Mouse (Mus musculus) CH12.LX (cell line): ENCODE results near the gene Vmac. TPM values are rescaled to one million over a fixed set of nuclear protein-coding genes. Genes with fewer than 3 reads are reported as not detected.

Experiments
- DNase-seq: peaks from one replicate; pipeline ENCODE4 v3.0.0-alpha.2; 2013; ENCODE audit errors: extremely low read depth
- H3K27ac ChIP-seq: 2 replicates; pipeline ENCODE4 v1.5.1; 2012; ENCODE audit warnings: low read depth, mild to moderate bottlenecking, control low read depth, moderate library complexity; ENCODE audit not compliant: insufficient read depth
- H3K27me3 ChIP-seq: replicated peaks from 2 replicates; pipeline ENCODE3; 2012; ENCODE audit warnings: inconsistent platforms
- H3K36me3 ChIP-seq, 2 experiments: replicated peaks in 1 of 2; 2 replicates each; pipeline versions ENCODE3 to v1.6.1; 2012; ENCODE audit warnings: inconsistent platforms in 1 of 2, low read length in 1 of 2, mild to moderate bottlenecking in 1 of 2, mixed read lengths in 1 of 2, moderate library complexity in 1 of 2; ENCODE audit not compliant: control insufficient read depth in 1 of 2, insufficient read depth in 1 of 2
- H3K4me1 ChIP-seq, 2 experiments: 2 replicates each; pipeline ENCODE4 v1.6.1; 2012; ENCODE audit warnings: inconsistent platforms in 1 of 2, moderate library complexity in 1 of 2; ENCODE audit not compliant: insufficient read depth in 2 of 2, control insufficient read depth in 1 of 2
- H3K4me2 ChIP-seq: 2 replicates; pipeline ENCODE4 v1.6.1; 2012; ENCODE audit warnings: low read depth, mild to moderate bottlenecking, control low read depth; ENCODE audit not compliant: poor library complexity, insufficient read depth, severe bottlenecking
- H3K4me3 ChIP-seq, 3 experiments: fragments of 150-350 bp in 1 of 3; sonication (generic) in 1 of 3; replicated peaks in 1 of 3; 2 replicates each; pipeline versions ENCODE3 to v1.5.1; 2011 to 2012; ENCODE audit warnings: low read depth in 2 of 3, low read length in 2 of 3, mild to moderate bottlenecking in 2 of 3, moderate library complexity in 2 of 3, control low read depth in 1 of 3, improper control_type of control experiment in 1 of 3, inconsistent platforms in 1 of 3, mixed read lengths in 1 of 3; ENCODE audit not compliant: poor library complexity in 1 of 3
- H3K79me2 ChIP-seq: replicated peaks from 2 replicates; pipeline ENCODE4 v1.6.1; 2012; ENCODE audit warnings: mild to moderate bottlenecking, moderate library complexity; ENCODE audit not compliant: control insufficient read depth, poor library complexity, insufficient read depth, severe bottlenecking; ENCODE audit errors: extremely low read depth
- H3K9ac ChIP-seq: 2 replicates; pipeline ENCODE4 v1.6.1; 2012; ENCODE audit warnings: low read depth, mild to moderate bottlenecking, control low read depth, moderate library complexity; ENCODE audit not compliant: insufficient read depth
- H3K9me3 ChIP-seq: replicated peaks from 2 replicates; pipeline ENCODE3; 2012; ENCODE audit warnings: low read length, inconsistent platforms, mixed read lengths
- BHLHE40 ChIP-seq: IDR thresholded peaks from 2 replicates; pipeline ENCODE4 v1.6.1; 2011; ENCODE audit warnings: mild to moderate bottlenecking, low read depth, low read length, improper control_type of control experiment
- CHD1 ChIP-seq: IDR thresholded peaks from 2 replicates; pipeline ENCODE4 v1.6.1; 2012; ENCODE audit warnings: low read depth, low read length, improper control_type of control experiment, inconsistent platforms
- CHD2 ChIP-seq: IDR thresholded peaks from 2 replicates; pipeline ENCODE4 v1.6.1; 2011; ENCODE audit warnings: low read length, improper control_type of control experiment
- CTCF ChIP-seq, 2 experiments: IDR thresholded peaks in 1 of 2; conservative IDR thresholded peaks in 1 of 2; 2 replicates each; pipeline ENCODE4 v1.5.1; 2011 to 2012; ENCODE audit warnings: low read depth in 2 of 2, low read length in 2 of 2, improper control_type of control experiment in 1 of 2, inconsistent platforms in 1 of 2, mild to moderate bottlenecking in 1 of 2, moderate library complexity in 1 of 2
- ELF1 ChIP-seq: IDR thresholded peaks from 2 replicates; pipeline ENCODE4 v1.6.1; 2014; ENCODE audit warnings: low read depth, mild to moderate bottlenecking, inconsistent platforms, low read length, improper control_type of control experiment
- ETS1 ChIP-seq: conservative IDR thresholded peaks from 2 replicates; pipeline ENCODE4 v1.6.1; 2012; ENCODE audit warnings: low read depth, mild to moderate bottlenecking, inconsistent platforms, low read length, improper control_type of control experiment, moderate library complexity
- HCFC1 ChIP-seq: IDR thresholded peaks from 2 replicates; pipeline ENCODE4 v1.6.1; 2012; ENCODE audit warnings: low read depth, mild to moderate bottlenecking, inconsistent platforms, low read length, improper control_type of control experiment
- IRF4 ChIP-seq: IDR thresholded peaks from 2 replicates; pipeline ENCODE4 v1.6.1; 2014; ENCODE audit warnings: low read depth, mild to moderate bottlenecking, inconsistent platforms, low read length, improper control_type of control experiment
- JUND ChIP-seq: conservative IDR thresholded peaks from 2 replicates; pipeline ENCODE4 v1.6.1; 2011; ENCODE audit warnings: low read depth, low read length, improper control_type of control experiment
- KAT2A ChIP-seq: IDR thresholded peaks from 2 replicates; pipeline ENCODE4 v1.6.1; 2012; ENCODE audit warnings: low read length, improper control_type of control experiment, inconsistent platforms; ENCODE audit not compliant: insufficient replicate concordance
- MAZ ChIP-seq: IDR thresholded peaks from 2 replicates; pipeline ENCODE4 v1.6.1; 2012; ENCODE audit warnings: low read depth, mild to moderate bottlenecking, inconsistent platforms, low read length, improper control_type of control experiment, moderate library complexity
- MEF2A ChIP-seq: IDR thresholded peaks from 2 replicates; pipeline ENCODE4 v1.6.1; 2014; ENCODE audit warnings: low read depth, mild to moderate bottlenecking, inconsistent platforms, low read length, improper control_type of control experiment, borderline replicate concordance
- MXI1 ChIP-seq: IDR thresholded peaks from 2 replicates; pipeline ENCODE4 v1.6.1; 2011; ENCODE audit warnings: mild to moderate bottlenecking, low read depth, low read length, improper control_type of control experiment
- MYC ChIP-seq: IDR thresholded peaks from 2 replicates; pipeline ENCODE4 v1.6.1; 2011; ENCODE audit warnings: low read depth, mild to moderate bottlenecking, improper control_type of control experiment, low read length
- NRF1 ChIP-seq: IDR thresholded peaks from 2 replicates; pipeline ENCODE4 v1.6.1; 2014; ENCODE audit warnings: low read depth, mild to moderate bottlenecking, inconsistent platforms, low read length, improper control_type of control experiment, moderate library complexity
- PAX5 ChIP-seq: IDR thresholded peaks from 2 replicates; pipeline ENCODE4 v1.6.1; 2012; ENCODE audit warnings: low read length, inconsistent platforms, mixed read lengths
- POLR2AphosphoS2 ChIP-seq: IDR thresholded peaks from 2 replicates; pipeline ENCODE4 v1.6.1; 2011; ENCODE audit warnings: low read depth, low read length, improper control_type of control experiment
- RAD21 ChIP-seq: IDR thresholded peaks from 2 replicates; pipeline ENCODE4 v1.6.1; 2011; ENCODE audit warnings: low read depth, mild to moderate bottlenecking, low read length, improper control_type of control experiment, moderate library complexity
- RCOR1 ChIP-seq: conservative IDR thresholded peaks from 2 replicates; pipeline ENCODE4 v1.6.1; 2012; ENCODE audit warnings: low read depth, mild to moderate bottlenecking, inconsistent platforms, low read length, improper control_type of control experiment
- SIN3A ChIP-seq: IDR thresholded peaks from 2 replicates; pipeline ENCODE4 v1.6.1; 2012; ENCODE audit warnings: low read length, improper control_type of control experiment, inconsistent platforms
- TBP ChIP-seq: conservative IDR thresholded peaks from 2 replicates; pipeline ENCODE4 v1.6.1; 2011; ENCODE audit warnings: low read depth, low read length, improper control_type of control experiment
- TCF12 ChIP-seq: IDR thresholded peaks from 2 replicates; pipeline ENCODE4 v1.6.1; 2014; ENCODE audit warnings: low read depth, mild to moderate bottlenecking, inconsistent platforms, low read length, improper control_type of control experiment
- UBTF ChIP-seq: IDR thresholded peaks from 2 replicates; pipeline ENCODE4 v1.6.1; 2012; ENCODE audit warnings: low read depth, mild to moderate bottlenecking, inconsistent platforms, low read length, improper control_type of control experiment, moderate library complexity
- ZKSCAN1 ChIP-seq: IDR thresholded peaks from 2 replicates; pipeline ENCODE4 v1.6.1; 2012; ENCODE audit warnings: low read depth, inconsistent platforms, low read length, improper control_type of control experiment, borderline replicate concordance
- ZNF384 ChIP-seq: IDR thresholded peaks from 2 replicates; pipeline ENCODE4 v1.6.1; 2012; ENCODE audit warnings: low read depth, low read length, improper control_type of control experiment, inconsistent platforms
- dilution Hi-C: fragments of 300-500 bp; cut with MboI; formaldehyde crosslinking; loops from 2 replicates; pipeline ENCODE4 v1.14.3; 2020; ENCODE audit warnings: low sequenced_read_pairs; ENCODE audit not compliant: extremely low pct_unique_long_range_greater_than_20kb, extremely low pct_ligation_motif_present
- in situ Hi-C: fragments of 300-500 bp; cut with MboI; formaldehyde crosslinking; loops from 3 replicates; pipeline ENCODE4 v1.14.3; 2019; ENCODE audit warnings: low sequenced_read_pairs, low pct_ligation_motif_present, low pct_unique_long_range_greater_than_20kb, mixed read lengths
- polyA plus RNA-seq: library from polyadenylated mRNA; unstranded; fragments of >175 nt; gene quantifications from 2 replicates; pipeline ENCODE4 v1.2.1, GENCODE M21; 2012; ENCODE audit warnings: low read depth; ENCODE audit not compliant: insufficient read length
- total RNA-seq, 2 experiments: library from RNA; depleted of rRNA; stranded (reverse); fragments of 300-350 nt in 1 of 2; fragments of >200 nt in 1 of 2; gene quantifications; 2 replicates each; pipeline ENCODE4 v1.2.3; 2012 to 2014

The Vmac gene
- total and polyA plus RNA-seq, 3 experiments: 3.2 to 5.1 (median 3.4) TPM

GRCm38 (mm10) chr17:56693395-56693794 is 24.4 kb downstream of the Vmac start:
- Histone ChIP-seq H3K36me3 (peaks cover 77 to 94% of the 10 kb centered on the region in 2 experiments), H3K27me3 (no peaks in the 10 kb centered on the region), H3K79me2 (peaks cover 36% of the 10 kb centered on the region), H3K9ac (no peak overlapping the region), H3K4me3 (no peak overlapping the region), H3K4me1 (peaks cover 0 to 7% of the 10 kb centered on the region in 2 experiments; a peak in 2 of 4 replicates), H3K27ac (no peak overlapping the region), H3K9me3 (no peaks in the 10 kb centered on the region), H3K4me2 (no peak overlapping the region)
- no peak for DNase-seq
- no peak for TF ChIP-seq HCFC1
- TF ChIP-seq TBP: no peak
- no peak for TF ChIP-seq ELF1
- no peak for TF ChIP-seq UBTF
- no peak for TF ChIP-seq NRF1
- TF ChIP-seq MXI1: no peak
- TF ChIP-seq BHLHE40: no peak
- dilution Hi-C loops: no loop called here
- in situ Hi-C loops: no loop called here

- H3K4me2 ChIP-seq: no peak overlapping the region
- peaks cover 65 to 94% of the 10 kb centered on the region in 2 experiments for H3K36me3 ChIP-seq
- in situ Hi-C loops: no loop called here
Observed at GRCm38 (mm10) chr17:56688689-56689088, 29.1 kb downstream of the Vmac start.

GRCm38 (mm10) chr17:56688045-56688444 is 29.8 kb downstream of the Vmac start:
- Histone ChIP-seq H3K9me3 (no peaks in the 10 kb centered on the region), H3K4me2 (no peak overlapping the region), H3K4me3 (no peak overlapping the region), H3K27me3 (no peaks in the 10 kb centered on the region), H3K4me1 (peaks cover 25 to 60% of the 10 kb centered on the region in 2 experiments), H3K9ac (no peak overlapping the region), H3K36me3 (peaks cover 61 to 93% of the 10 kb centered on the region in 2 experiments), H3K79me2 (peaks cover 80% of the 10 kb centered on the region), H3K27ac (no peak overlapping the region)
- dilution Hi-C loops: no loop called here
- in situ Hi-C loops: no loop called here
- TF ChIP-seq RAD21: no peak
- TF ChIP-seq BHLHE40: no peak
- TF ChIP-seq KAT2A: no peak
- no peak for TF ChIP-seq MEF2A
- no peak for TF ChIP-seq POLR2AphosphoS2
- no peak for TF ChIP-seq NRF1
- TF ChIP-seq PAX5: no peak
- no peak for TF ChIP-seq RCOR1
- no peak for TF ChIP-seq ZNF384
- TF ChIP-seq SIN3A: no peak
- no peak for TF ChIP-seq CTCF (conservative IDR thresholded peaks at IDR 0.05 in 1 of 2, IDR thresholded peaks at IDR 0.05 in 1 of 2; ENCODE audit: low read depth in 2 of 2, low read length in 2 of 2)
- TF ChIP-seq ETS1: no peak
- no peak for TF ChIP-seq CHD2
- no peak for TF ChIP-seq MXI1
- TF ChIP-seq MAZ: no peak
- TF ChIP-seq JUND: no peak
- no peak for TF ChIP-seq MYC
- TF ChIP-seq IRF4: no peak
- no peak for TF ChIP-seq ZKSCAN1
- no peak for DNase-seq

More at GRCm38 (mm10) chr17:56688689-56689088, 29.1 kb downstream of the Vmac start:
- TF ChIP-seq CHD1: no peak
- no peak for TF ChIP-seq NRF1
- peak; percentile 32; the same call in 1 of the 2 replicates for TF ChIP-seq TCF12
- TF ChIP-seq JUND: no peak
- DNase-seq: peak; percentile 21
- dilution Hi-C loops: no loop called here
- Histone ChIP-seq H3K27ac (no peak overlapping the region), H3K4me1 (peaks cover 23 to 54% of the 10 kb centered on the region in 2 experiments), H3K9me3 (no peaks in the 10 kb centered on the region), H3K9ac (no peak overlapping the region), H3K4me3 (no peak overlapping the region), H3K79me2 (peaks cover 75% of the 10 kb centered on the region), H3K27me3 (no peaks in the 10 kb centered on the region)
